Mouse (Mus musculus) layer of hippocampus, postnatal 36 days (tissue): ENCODE data around the gene Aym1. TPM values are rescaled to one million over a fixed set of nuclear protein-coding genes. Genes with fewer than 3 reads are reported as not detected.

ENCODE experiments used
- microRNA-seq, 2 experiments: library from miRNA; unstranded; fragments of <30 nt; microRNA quantifications; one replicate each; pipeline ENCODE4 v1.2.0; 2021
- total RNA-seq, 2 experiments: library from RNA; stranded (reverse); gene quantifications; 2 replicates each; pipeline ENCODE4 v1.2.3; 2021

The Aym1 gene
- total RNA-seq, 2 experiments from 2014 or later, result not detected

Small RNA genes lying within 50 kb of the gene (microRNA-seq; reads per million reads assigned to microRNA genes)
- 0 reads per million in 2 experiments for gene Mir7229
- 0 reads per million in 2 experiments for gene Mir7230

Other genes with a start within 250 kb of the Aym1 start
- gene 2900026A02Rik, start 136.1 kb upstream of the Aym1 start, total RNA-seq, result 10 to 100 TPM; 62.4 to 66.1 TPM
- not detected for gene Tmem211, start 130.4 kb upstream of the Aym1 start, total RNA-seq
- gene Sgsm1, start 46.5 kb upstream of the Aym1 start, total RNA-seq, result 10 to 100 TPM; 86.9 to 88.3 TPM
- 10 to 100 TPM; 83.5 to 86.8 TPM for gene Wscd2, start 133.0 kb downstream of the Aym1 start, total RNA-seq